Comparison of ENCODE assay signal across 28 mouse cellular contexts in genomic region chr17:28557772-28558171, GRCm38 (mm10). TPM values are rescaled to one million over a fixed set of nuclear protein-coding genes. Genes with fewer than 3 reads are reported as not detected.
"Had no signal": no experiment of that assay in that cellular context is flagged by ENCODE, and none has a peak within 500 bp of the region (broad histone marks: within the 10 kb centered on the region; RNA-seq: fewer than 3 reads in every experiment).

No protein-coding gene starts in this region.

- H3K4me2 ChIP-seq: lung, embryonic 14.5 days; midbrain, embryonic 12.5 days; neural tube, embryonic 13.5 days; neural tube, embryonic 15.5 days had no signal

- H3K27me3 ChIP-seq: midbrain, embryonic 12.5 days; neural tube, embryonic 13.5 days; neural tube, embryonic 15.5 days had no signal

- H3K4me3 ChIP-seq: midbrain, embryonic 10.5 days; midbrain, embryonic 12.5 days; neural tube, embryonic 13.5 days; neural tube, embryonic 15.5 days had no signal

- ATAC-seq: midbrain, embryonic 16.5 days had no signal

- H3K36me3 ChIP-seq: midbrain, embryonic 10.5 days; midbrain, embryonic 12.5 days; neural tube, embryonic 13.5 days; neural tube, embryonic 15.5 days had no signal

- H3K27ac ChIP-seq: liver, embryonic 14.5 days; midbrain, embryonic 12.5 days; neural tube, embryonic 13.5 days; neural tube, embryonic 15.5 days had no signal

- DNase-seq: lung, adult 18-20 months; lung, embryonic 14.5 days; lung, postnatal 10 days; lung, postnatal 4 days; midbrain, embryonic 14.5 days; retina, postnatal 1 day; right cerebral cortex, adult 18-20 months; right cerebral cortex, postnatal 25 days; right cerebral cortex, postnatal 4 days; thymus, adult 2 months; thymus, postnatal 14 days; thymus, postnatal 36 days had no signal

- H3K9me3 ChIP-seq: midbrain, embryonic 10.5 days; midbrain, embryonic 12.5 days; neural tube, embryonic 13.5 days; neural tube, embryonic 15.5 days had no signal

- H3K9ac ChIP-seq: liver, embryonic 14.5 days; lung, embryonic 14.5 days; midbrain, embryonic 12.5 days; neural tube, embryonic 13.5 days; neural tube, embryonic 15.5 days had no signal

RNA-seq across cellular contexts. Expression of gene Clps, which starts 2.8 kb away (rescaled TPM):
- total RNA-seq: megakaryocyte, adult 5-6 weeks; megakaryocyte-erythroid progenitor cell, adult 5-6 weeks; monocyte, adult 5-6 weeks had no signal
- polyA plus RNA-seq: midbrain, embryonic 10.5 days; midbrain, embryonic 12.5 days; midbrain, embryonic 14.5 days; midbrain, embryonic 16.5 days; neural tube, embryonic 11.5 days; neural tube, embryonic 13.5 days; neural tube, embryonic 15.5 days had no signal

RNA-seq across cellular contexts. Expression of gene Clpsl2, which starts 8.6 kb away (rescaled TPM):
- total RNA-seq: megakaryocyte, adult 5-6 weeks; megakaryocyte-erythroid progenitor cell, adult 5-6 weeks; monocyte, adult 5-6 weeks had no signal
- polyA plus RNA-seq: liver, embryonic 14.5 days; liver, embryonic 16.5 days; lung, embryonic 14.5 days; lung, embryonic 16.5 days; midbrain, embryonic 10.5 days; midbrain, embryonic 12.5 days; midbrain, embryonic 14.5 days; midbrain, embryonic 16.5 days; neural tube, embryonic 11.5 days; neural tube, embryonic 13.5 days; neural tube, embryonic 15.5 days; small intestine, adult 2 months; spleen, adult 2 months; stomach, embryonic 16.5 days; testis, adult 2 months; thymus, adult 2 months had no signal

RNA-seq across cellular contexts. Expression of gene Lhfpl5, which starts 17.7 kb away (rescaled TPM):
- total RNA-seq: megakaryocyte, adult 5-6 weeks; megakaryocyte-erythroid progenitor cell, adult 5-6 weeks; monocyte, adult 5-6 weeks had no signal
- polyA plus RNA-seq: liver, embryonic 14.5 days; spleen, adult 2 months had no signal

RNA-seq across cellular contexts. Expression of gene Armc12, which starts 27.2 kb away (rescaled TPM):
- total RNA-seq: megakaryocyte, adult 5-6 weeks; megakaryocyte-erythroid progenitor cell, adult 5-6 weeks had no signal
- polyA plus RNA-seq: liver, embryonic 16.5 days; lung, embryonic 14.5 days; lung, embryonic 16.5 days; midbrain, embryonic 10.5 days; midbrain, embryonic 12.5 days; midbrain, embryonic 14.5 days; midbrain, embryonic 16.5 days; neural tube, embryonic 11.5 days; neural tube, embryonic 13.5 days; neural tube, embryonic 15.5 days; small intestine, adult 2 months; stomach, embryonic 16.5 days had no signal
